Mouse (Mus musculus): Measurements from ENCODE around the gene Kat7. TPM values are rescaled to one million over a fixed set of nuclear protein-coding genes. Genes with fewer than 3 reads are reported as not detected.

The Kat7 gene
- 14.3 and 17.1 TPM in 2 replicates for polyA plus RNA-seq (2012; rRNA removed; ENCODE audit: low replicate concordance)

DNA sequence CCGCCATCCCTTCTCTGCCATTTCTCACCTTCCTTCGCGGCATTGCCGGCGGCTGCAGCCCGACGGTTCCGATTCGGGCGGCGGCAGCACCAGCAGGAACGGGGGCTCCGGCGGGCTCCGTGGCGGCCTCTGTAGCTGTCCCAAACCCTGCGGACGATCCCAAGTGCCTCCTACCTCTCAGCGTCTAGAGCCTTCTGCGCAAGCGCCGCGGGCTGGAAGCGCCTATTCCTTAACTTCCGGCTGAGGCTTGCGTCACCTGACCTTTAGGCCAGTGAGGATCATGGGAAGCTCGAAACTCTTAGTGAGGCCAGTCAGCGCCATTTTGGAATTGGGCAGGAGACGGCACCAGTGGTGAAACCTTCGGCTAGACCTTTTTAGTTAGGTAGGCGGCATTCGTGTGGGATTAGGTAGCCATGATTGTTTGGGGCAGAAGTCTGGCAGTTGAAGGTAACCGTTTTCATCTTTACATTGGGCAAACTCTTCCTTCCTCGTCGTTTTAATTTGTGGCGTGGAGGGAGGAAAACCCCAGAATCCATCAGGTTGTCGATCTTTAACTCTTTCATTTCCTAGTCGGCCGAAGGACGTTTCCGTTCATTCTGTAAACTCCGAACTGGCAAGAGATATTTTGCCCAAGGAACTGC, at the start of gene Kat7:
Gene Kat7 (minus strand): TSS at position 240 of the 641 bp plus-strand sequence.

GRCm38 (mm10) chr11:95336568-95337128, 26.6 kb upstream of the Kat7 start, which contains the start of gene Fam117a:
Gene Fam117a, plus strand, starts transcription at chr11:95337018.

DNA sequence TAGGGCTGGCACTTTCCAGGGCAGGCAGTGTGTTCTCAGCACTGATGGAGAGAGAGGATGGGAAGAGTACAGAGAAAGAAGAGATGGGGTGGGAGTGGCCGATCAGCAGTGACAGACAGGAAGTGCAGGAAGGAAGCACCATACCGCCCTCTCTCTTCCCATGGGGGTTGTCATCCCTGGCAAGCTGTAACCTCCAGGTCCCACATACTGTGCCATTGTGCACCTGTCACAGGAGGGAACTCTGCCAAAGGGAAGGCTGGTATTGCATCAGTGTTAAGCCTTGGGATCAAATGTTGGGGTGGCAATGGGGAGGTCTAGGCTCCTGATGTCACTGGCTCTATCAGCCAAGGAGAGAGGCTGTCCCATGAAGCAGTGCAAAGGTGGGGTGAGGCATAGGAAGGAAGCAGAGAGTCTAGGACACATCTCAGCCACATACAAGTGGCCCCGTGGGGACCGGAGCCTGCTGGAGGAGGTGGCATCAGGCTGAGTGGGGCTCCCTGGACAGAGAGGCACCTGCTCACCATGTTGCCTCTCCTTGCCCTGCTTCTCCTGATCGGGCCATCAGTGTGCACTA, 48.8 kb downstream of the Kat7 start, which contains the start of gene Tac4:
Gene Tac4 (plus strand): TSS at position 352 of the 574 bp plus-strand sequence.

Other genes with a start within 250 kb of the Kat7 start
- gene Itga3, start 233.4 kb downstream of the Kat7 start, polyA plus RNA-seq (2012; rRNA removed; ENCODE audit: low replicate concordance): 87.6 and 115 TPM in 2 replicates
- 0.07 and 0.18 TPM in 2 replicates for gene Dlx3, start 190.1 kb downstream of the Kat7 start, polyA plus RNA-seq (2012; rRNA removed; ENCODE audit: low replicate concordance)
- gene Dlx4, start 164.0 kb downstream of the Kat7 start, polyA plus RNA-seq (2012; rRNA removed; ENCODE audit: low replicate concordance): not detected in 2 replicates
- gene Tac4, start 48.7 kb downstream of the Kat7 start, polyA plus RNA-seq (2012; rRNA removed; ENCODE audit: low replicate concordance): 0.09 TPM in 1 of 2 replicates, not detected in the other
- gene Fam117a, start 26.8 kb upstream of the Kat7 start, polyA plus RNA-seq (2012; rRNA removed; ENCODE audit: low replicate concordance): 16.6 and 17.2 TPM in 2 replicates
- gene Slc35b1, start 74.4 kb upstream of the Kat7 start, polyA plus RNA-seq (2012; rRNA removed; ENCODE audit: low replicate concordance): 101 and 183 TPM in 2 replicates
- 15.0 and 27.9 TPM in 2 replicates for gene Spop, start 103.8 kb upstream of the Kat7 start, polyA plus RNA-seq (2012; rRNA removed; ENCODE audit: low replicate concordance)
- gene Nxph3, start 204.3 kb upstream of the Kat7 start, polyA plus RNA-seq (2012; rRNA removed; ENCODE audit: low replicate concordance): 0.36 and 0.45 TPM in 2 replicates